Mouse (Mus musculus) ES-Bruce4 (cell line): Measurements from ENCODE around the gene Olfr152. TPM values are rescaled to one million over a fixed set of nuclear protein-coding genes. Genes with fewer than 3 reads are reported as not detected.

Experiments
- H3K27ac ChIP-seq: 2 replicates; pipeline ENCODE4 v1.5.1; 2012; ENCODE audit warnings: low read length, inconsistent platforms; ENCODE audit not compliant: insufficient read depth
- H3K27me3 ChIP-seq: 2 replicates; pipeline ENCODE4 v1.6.1; 2012; ENCODE audit warnings: mild to moderate bottlenecking, low read length, inconsistent platforms; ENCODE audit not compliant: control insufficient read depth, poor library complexity, insufficient read depth, severe bottlenecking
- H3K36me3 ChIP-seq: 2 replicates; pipeline ENCODE4 v1.6.1; 2012; ENCODE audit warnings: inconsistent platforms, mild to moderate bottlenecking, low read length, moderate library complexity; ENCODE audit not compliant: control insufficient read depth, poor library complexity, insufficient read depth, severe bottlenecking
- H3K4me1 ChIP-seq: one replicate; pipeline ENCODE4 v1.8.1; 2011; ENCODE audit warnings: low read length; ENCODE audit not compliant: control insufficient read depth, insufficient read depth
- H3K4me3 ChIP-seq: 2 replicates; pipeline ENCODE4 v1.5.1; 2011; ENCODE audit warnings: low read depth, mild to moderate bottlenecking, low read length
- H3K9ac ChIP-seq: 2 replicates; pipeline ENCODE4 v1.6.1; 2012; ENCODE audit warnings: low read depth, mild to moderate bottlenecking, inconsistent platforms; ENCODE audit not compliant: poor library complexity, severe bottlenecking
- H3K9me3 ChIP-seq: replicated peaks from 2 replicates; pipeline ENCODE4 v1.6.1; 2012; ENCODE audit warnings: mild to moderate bottlenecking, low read length, inconsistent platforms; ENCODE audit not compliant: control insufficient read depth, poor library complexity, insufficient read depth, severe bottlenecking
- CTCF ChIP-seq: IDR thresholded peaks from one replicate; pipeline ENCODE4 v1.8.1; 2011; ENCODE audit warnings: low read depth, low read length
- EP300 ChIP-seq: IDR thresholded peaks from 2 replicates; pipeline ENCODE4 v1.6.1; 2011; ENCODE audit warnings: low read depth, low read length; ENCODE audit not compliant: insufficient read depth
- POLR2A ChIP-seq: IDR thresholded peaks from one replicate; pipeline ENCODE4 v1.8.1; 2011; ENCODE audit warnings: low read length; ENCODE audit not compliant: insufficient read depth
- polyA plus RNA-seq: library from polyadenylated mRNA; stranded (reverse); fragments of >200 nt; gene quantifications from 2 replicates; pipeline ENCODE4 v1.2.4, GENCODE M21; 2011; ENCODE audit warnings: low read depth; ENCODE audit not compliant: missing spikeins, insufficient read depth, insufficient read length

Gene Olfr152
- not detected in 2 replicates for polyA plus RNA-seq

- no peak for TF ChIP-seq CTCF
- TF ChIP-seq POLR2A: no peak
- Histone ChIP-seq H3K36me3 (no peaks in the 10 kb centered on the region), H3K9ac (no peak within 1 kb of the TSS)
Observed at GRCm38 (mm10) chr2:87779183-87779582, at the start of gene Olfr152. Olfr152 (plus strand) TSS chr2:87779483.

GRCm38 (mm10) chr2:87739878-87740277 lies 39.4 kb upstream of the Olfr152 start, which contains the start of gene Olfr1138:
Olfr1138 (minus strand) TSS chr2:87739978.
- Histone ChIP-seq H3K9ac (no peak within 1 kb of the TSS), H3K27ac (no peak within 1 kb of the TSS), H3K9me3 (no peaks in the 10 kb centered on the region), H3K4me3 (no peak within 1 kb of the TSS), H3K27me3 (no peaks in the 10 kb centered on the region), H3K36me3 (no peaks in the 10 kb centered on the region), H3K4me1 (no peaks in the 10 kb centered on the region)
- no peak for TF ChIP-seq POLR2A
- no peak for TF ChIP-seq CTCF
- no peak for TF ChIP-seq EP300

More at GRCm38 (mm10) chr2:87779183-87779582, at the start of gene Olfr152:
- Histone ChIP-seq H3K9me3 (no peaks in the 10 kb centered on the region), H3K27me3 (no peaks in the 10 kb centered on the region), H3K4me3 (no peak within 1 kb of the TSS), H3K27ac (no peak within 1 kb of the TSS), H3K4me1 (no peaks in the 10 kb centered on the region)

GRCm38 (mm10) chr2:87743452-87743851 lies 35.8 kb upstream of the Olfr152 start, which contains the start of gene Olfr1140:
Olfr1140 (plus strand) TSS chr2:87743752.
- Histone ChIP-seq H3K27me3 (no peaks in the 10 kb centered on the region), H3K4me1 (no peaks in the 10 kb centered on the region), H3K27ac (no peak within 1 kb of the TSS), H3K9ac (no peak within 1 kb of the TSS), H3K9me3 (no peaks in the 10 kb centered on the region), H3K36me3 (no peaks in the 10 kb centered on the region), H3K4me3 (no peak within 1 kb of the TSS)
- no peak for TF ChIP-seq EP300
- TF ChIP-seq CTCF: no peak
- no peak for TF ChIP-seq POLR2A

DNA sequence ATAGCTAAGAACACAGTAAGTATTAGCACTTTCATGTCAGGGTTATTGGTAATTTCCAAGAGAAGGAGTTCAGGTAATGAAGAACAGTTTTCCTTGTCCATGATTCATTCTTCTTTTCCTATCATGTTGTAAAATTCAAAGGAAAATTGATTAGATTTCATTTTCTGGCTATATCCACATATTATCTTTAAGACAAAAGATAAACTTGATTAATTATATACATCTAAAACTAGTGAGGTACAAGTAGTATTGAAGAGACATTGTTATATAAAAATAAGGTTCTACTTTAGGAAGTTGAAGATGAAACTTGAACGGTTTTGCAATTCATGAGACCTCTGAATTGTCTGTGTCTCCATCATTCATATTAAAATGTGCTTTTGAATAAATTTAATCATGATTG lies 25.4 kb upstream of the Olfr152 start, which contains the start of gene Olfr1141:
TSS of gene Olfr1141 (minus strand) at position 101 of the 400 bp plus-strand sequence.
- Histone ChIP-seq H3K4me3 (no peak within 1 kb of the TSS), H3K4me1 (no peaks in the 10 kb centered on the region), H3K9ac (no peak within 1 kb of the TSS), H3K36me3 (no peaks in the 10 kb centered on the region), H3K27me3 (no peaks in the 10 kb centered on the region), H3K27ac (no peak within 1 kb of the TSS), H3K9me3 (no peaks in the 10 kb centered on the region)
- TF ChIP-seq CTCF (no peak), EP300 (no peak), POLR2A (no peak)

- Histone ChIP-seq H3K4me1 (no peaks in the 10 kb centered on the region), H3K36me3 (no peaks in the 10 kb centered on the region), H3K4me3 (no peak overlapping the region), H3K27ac (no peak overlapping the region), H3K9ac (no peak overlapping the region), H3K27me3 (no peaks in the 10 kb centered on the region), H3K9me3 (no peaks in the 10 kb centered on the region)
- TF ChIP-seq POLR2A (no peak), EP300 (no peak), CTCF (no peak)
Observed at GRCm38 (mm10) chr2:87776143-87776542, 3.1 kb upstream of the Olfr152 start.

DNA sequence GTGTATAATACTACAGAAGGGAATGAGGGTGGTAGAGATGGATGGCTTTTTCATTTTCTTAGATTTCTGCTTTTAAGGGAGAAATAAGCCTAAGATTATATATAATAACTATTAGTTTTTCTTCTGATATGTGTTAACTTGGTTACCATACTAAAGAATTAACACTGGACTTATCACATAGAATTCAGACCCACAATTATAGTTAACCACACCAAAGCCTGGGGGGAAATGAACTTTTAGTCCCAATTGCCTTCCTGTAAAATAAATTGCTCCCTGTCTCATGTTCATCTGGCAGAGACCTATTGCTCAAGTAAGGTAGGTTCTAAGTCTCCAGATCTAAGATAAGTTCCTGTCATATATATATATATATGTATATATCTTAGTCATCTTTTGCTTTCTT lies 21.0 kb downstream of the Olfr152 start, which contains the start of gene Olfr1143:
TSS of gene Olfr1143 (plus strand) at position 301 of the 400 bp plus-strand sequence.
- no peak within 1 kb of the TSS for H3K9ac ChIP-seq
- TF ChIP-seq POLR2A: no peak
- TF ChIP-seq EP300: no peak
- TF ChIP-seq CTCF: no peak
- H3K4me1 ChIP-seq: no peaks in the 10 kb centered on the region
- no peak within 1 kb of the TSS for H3K4me3 ChIP-seq
- no peaks in the 10 kb centered on the region for H3K9me3 ChIP-seq
- H3K27ac ChIP-seq: no peak within 1 kb of the TSS
- no peaks in the 10 kb centered on the region for H3K36me3 ChIP-seq
- no peaks in the 10 kb centered on the region for H3K27me3 ChIP-seq
